Mouse (Mus musculus) urinary bladder, postnatal 25 days (tissue): ENCODE measurements around the gene Dnaaf2.
"Not testable (repeated sequence)": the region's sequence is repeated elsewhere in the genome, so short reads cannot be mapped to it uniquely, and the experiment has no call there.

Source experiments
- DNase-seq: peaks from one replicate; pipeline ENCODE4 v3.0.0; 2022; ENCODE audit warnings: low spot score

Gene Dnaaf2

GRCm38 (mm10) chr12:69164904-69165303 is 33.3 kb downstream of the Dnaaf2 start:
- no peak for DNase-seq

GRCm38 (mm10) chr12:69163586-69163985 is 34.6 kb downstream of the Dnaaf2 start:
- not testable (repeated sequence) for DNase-seq

- DNase-seq = not testable (repeated sequence)
Observed at GRCm38 (mm10) chr12:69160677-69161076, 37.6 kb downstream of the Dnaaf2 start.

GRCm38 (mm10) chr12:69159578-69159940 is 38.7 kb downstream of the Dnaaf2 start:
- no peak for DNase-seq

- DNase-seq = peak; percentile 91
Observed at GRCm38 (mm10) chr12:69158765-69159577, 39.3 kb downstream of the Dnaaf2 start, which contains the start of gene Rps29. Gene Rps29, minus strand, starts transcription at chr12:69159186.

GRCm38 (mm10) chr12:69158366-69158764 is 39.9 kb downstream of the Dnaaf2 start:
- DNase-seq = no peak

GRCm38 (mm10) chr12:69157107-69157506 is 41.1 kb downstream of the Dnaaf2 start:
- DNase-seq = no peak

GRCm38 (mm10) chr12:69156436-69156835 is 41.8 kb downstream of the Dnaaf2 start:
- DNase-seq = no peak

GRCm38 (mm10) chr12:69155923-69156322 is 42.3 kb downstream of the Dnaaf2 start:
- no peak for DNase-seq

- DNase-seq = no peak
Observed at GRCm38 (mm10) chr12:69150049-69150448, 48.2 kb downstream of the Dnaaf2 start.

- DNase-seq = no peak
Observed at GRCm38 (mm10) chr12:69147166-69147735, 51.0 kb downstream of the Dnaaf2 start.

- no peak for DNase-seq
Observed at GRCm38 (mm10) chr12:69143460-69143859, 54.8 kb downstream of the Dnaaf2 start.

GRCm38 (mm10) chr12:69139841-69140240 is 58.4 kb downstream of the Dnaaf2 start:
- DNase-seq = no peak

- DNase-seq = no peak
Observed at GRCm38 (mm10) chr12:69139201-69139600, 59.0 kb downstream of the Dnaaf2 start.
